Mouse (Mus musculus) cerebellum, adult 2 months (tissue): ENCODE data around the gene Vmn1r103. TPM values are rescaled to one million over a fixed set of nuclear protein-coding genes. Genes with fewer than 3 reads are reported as not detected.
"Not testable (repeated sequence)": the region's sequence is repeated elsewhere in the genome, so short reads cannot be mapped to it uniquely, and the experiment has no call there.

Experiments used
- DNase-seq, 2 experiments: peaks; one replicate each; pipeline ENCODE4 v3.0.0; 2021
- H3K27ac ChIP-seq: fragments of 200-500 bp; 2 replicates; pipeline ENCODE4 v1.5.1; 2012; ENCODE audit warnings: low read length, control low read depth, inconsistent platforms; ENCODE audit not compliant: insufficient read depth
- H3K27me3 ChIP-seq: fragments of 200-500 bp; 2 replicates; pipeline ENCODE4 v1.6.1; 2012; ENCODE audit warnings: inconsistent platforms, mild to moderate bottlenecking, low read length, moderate library complexity; ENCODE audit not compliant: control insufficient read depth, insufficient read depth
- H3K4me1 ChIP-seq: fragments of 200-500 bp; 2 replicates; pipeline ENCODE4 v1.6.1; 2011; ENCODE audit warnings: low read length; ENCODE audit not compliant: control insufficient read depth, insufficient read depth
- H3K4me3 ChIP-seq: fragments of 200-500 bp; replicated peaks from 2 replicates; pipeline ENCODE3; 2011; ENCODE audit warnings: mild to moderate bottlenecking, low read depth, low read length, control low read depth; ENCODE audit not compliant: insufficient read depth
- WGBS: fragments of 180-500 bp; shearing (Covaris S2); methylation state at CpG from one replicate; pipeline ENCODE4 v1.1.7; 2018; 5-methylcytosine and 5-hydroxymethylcytosine counted together
- polyA plus RNA-seq: library from polyadenylated mRNA; depleted of rRNA; stranded (reverse); fragments of >200 nt; gene quantifications from 2 replicates; pipeline ENCODE4 v1.2.3, GENCODE M21; 2012; rRNA removed

Gene Vmn1r103
- not detected in 2 replicates for polyA plus RNA-seq

- not testable (repeated sequence) for H3K27me3 ChIP-seq, H3K4me3 ChIP-seq, H3K4me1 ChIP-seq, H3K27ac ChIP-seq, DNase-seq
- WGBS = 0% methylated on average over 1 of the region's 3 CpGs
Measured at GRCm38 (mm10) chr7:20510434-20510833, at the start of gene Vmn1r103. Gene Vmn1r103, minus strand, starts transcription at chr7:20510534.

DNA sequence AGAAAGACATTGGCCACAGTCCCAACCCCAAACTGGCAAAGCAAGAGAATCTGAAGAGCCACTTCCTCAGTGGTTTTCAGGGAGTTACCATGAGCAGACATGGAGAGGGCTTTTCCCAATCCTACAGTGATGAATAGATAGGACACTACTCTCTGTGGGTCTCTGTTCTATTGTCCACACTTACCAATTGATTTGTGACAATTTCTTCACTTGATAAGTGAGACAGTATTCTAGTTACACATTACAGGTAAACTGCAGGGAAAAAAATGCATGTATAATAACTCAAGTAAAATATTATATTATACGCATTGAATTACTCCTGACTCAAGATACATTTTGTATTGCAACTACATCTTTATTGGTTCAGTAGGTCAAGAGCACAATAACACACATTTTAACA is 35.3 kb upstream of the Vmn1r103 start, which contains the start of gene Gm5726:
Gene Gm5726 (minus strand): TSS at position 101 of the 400 bp plus-strand sequence.
- H3K4me1 ChIP-seq, H3K4me3 ChIP-seq, DNase-seq, H3K27ac ChIP-seq, H3K27me3 ChIP-seq: not testable (repeated sequence)
- WGBS = no CpG with 5 or more reads among the region's 1 CpGs

GRCm38 (mm10) chr7:20533537-20533936 is 23.2 kb upstream of the Vmn1r103 start, which contains the start of gene Vmn1r104:
Gene Vmn1r104, plus strand, starts transcription at chr7:20533837.
- not testable (repeated sequence) for DNase-seq, H3K27me3 ChIP-seq, H3K27ac ChIP-seq, H3K4me1 ChIP-seq, H3K4me3 ChIP-seq
- WGBS = no CpG with 5 or more reads among the region's 3 CpGs

GRCm38 (mm10) chr7:20474825-20475224 is 35.5 kb downstream of the Vmn1r103 start, which contains the start of gene Gm10670:
Gene Gm10670, minus strand, starts transcription at chr7:20474925.
- not testable (repeated sequence) for DNase-seq, H3K4me1 ChIP-seq, H3K27me3 ChIP-seq, H3K27ac ChIP-seq, H3K4me3 ChIP-seq
- whole genome bisulfite sequencing = no CpG with 5 or more reads among the region's 5 CpGs

Other genes with a start within 250 kb of the Vmn1r103 start
- not detected in 2 replicates for gene Gm5890, start 247.7 kb downstream of the Vmn1r103 start, polyA plus RNA-seq
- not detected in 2 replicates for gene Gm4133, start 176.5 kb downstream of the Vmn1r103 start, polyA plus RNA-seq
- not detected in 2 replicates for gene Gm5728, start 135.1 kb downstream of the Vmn1r103 start, polyA plus RNA-seq
- not detected in 2 replicates for gene Vmn1r100, start 92.6 kb downstream of the Vmn1r103 start, polyA plus RNA-seq
- gene Vmn1r101, start 67.9 kb downstream of the Vmn1r103 start, polyA plus RNA-seq = not detected in 2 replicates
- gene Gm10670, start 35.6 kb downstream of the Vmn1r103 start, polyA plus RNA-seq = not detected in 2 replicates
- not detected in 2 replicates for gene Vmn1r104, start 23.3 kb upstream of the Vmn1r103 start, polyA plus RNA-seq
- not detected in 2 replicates for gene Gm5726, start 35.2 kb upstream of the Vmn1r103 start, polyA plus RNA-seq
- not detected in 2 replicates for gene Gm4141, start 65.7 kb upstream of the Vmn1r103 start, polyA plus RNA-seq
- not detected in 2 replicates for gene Gm4513, start 88.5 kb upstream of the Vmn1r103 start, polyA plus RNA-seq
- gene Vmn1r107, start 158.4 kb upstream of the Vmn1r103 start, polyA plus RNA-seq = not detected in 2 replicates
- gene Vmn1r111, start 192.7 kb upstream of the Vmn1r103 start, polyA plus RNA-seq = not detected in 2 replicates
- gene Gm10668, start 220.1 kb upstream of the Vmn1r103 start, polyA plus RNA-seq = not detected in 2 replicates